Mouse (Mus musculus) forebrain, embryonic 11.5 days (tissue): ENCODE measurements around the gene Ficd. TPM values are rescaled to one million over a fixed set of nuclear protein-coding genes. Genes with fewer than 3 reads are reported as not detected.

ENCODE experiments used
- ATAC-seq: fragments of 200-750 bp; cut with Nextera tagmentation; replicated peaks from 2 replicates; pipeline ENCODE4 v1.8.0; 2017; ENCODE audit warnings: moderate TSS enrichment; ENCODE audit not compliant: low FRiP score
- DNase-seq: peaks from one replicate; pipeline ENCODE4 v3.0.0-alpha.2; 2017; ENCODE audit warnings: low spot score
- H3K27ac ChIP-seq: fragments of 300-500 bp; sonication (generic); 2 replicates; pipeline ENCODE4 v1.5.1; 2014; ENCODE audit warnings: low read depth, low read length
- H3K27me3 ChIP-seq: fragments of 300-500 bp; sonication (generic); 2 replicates; pipeline ENCODE4 v1.6.1; 2014; ENCODE audit warnings: mild to moderate bottlenecking, low read length, mixed read lengths; ENCODE audit not compliant: control insufficient read depth, insufficient read depth
- H3K36me3 ChIP-seq: fragments of 300-500 bp; sonication (generic); 2 replicates; pipeline ENCODE4 v1.6.1; 2014; ENCODE audit warnings: mild to moderate bottlenecking, low read length, moderate library complexity, mixed read lengths; ENCODE audit not compliant: control insufficient read depth, insufficient read depth
- H3K4me1 ChIP-seq: fragments of 300-500 bp; sonication (generic); replicated peaks from 2 replicates; pipeline ENCODE4 v1.6.1; 2014; ENCODE audit warnings: low read length, mixed read lengths; ENCODE audit not compliant: control insufficient read depth, insufficient read depth
- H3K4me2 ChIP-seq: fragments of 300-500 bp; sonication (generic); 2 replicates; pipeline ENCODE4 v1.6.1; 2014; ENCODE audit warnings: low read depth, mild to moderate bottlenecking, low read length, moderate library complexity, mixed read lengths; ENCODE audit not compliant: severe bottlenecking
- H3K4me3 ChIP-seq: fragments of 300-500 bp; sonication (generic); 2 replicates; pipeline ENCODE4 v1.5.1; 2014; ENCODE audit warnings: low read depth, low read length
- H3K9ac ChIP-seq: fragments of 300-500 bp; sonication (generic); 2 replicates; pipeline ENCODE4 v1.6.1; 2014; ENCODE audit warnings: low read length
- H3K9me3 ChIP-seq: fragments of 300-500 bp; sonication (generic); 2 replicates; pipeline ENCODE4 v1.6.1; 2016; ENCODE audit warnings: low read length, mixed read lengths; ENCODE audit not compliant: control insufficient read depth
- WGBS: fragments of 180-500 bp; shearing (Covaris S2); extraction: QIAGEN DNeasy Blood & Tissue Kit; methylation state at CpG from one replicate; pipeline ENCODE4 v1.1.7; 2014; 5-methylcytosine and 5-hydroxymethylcytosine counted together
- polyA plus RNA-seq: library from polyadenylated mRNA; unstranded; fragments of >200 nt; fragmentation: Nextera tagmentation; extraction: Ambion mirVana; gene quantifications from 2 replicates; pipeline ENCODE4 v1.2.1, GENCODE M21; 2014

Ficd gene
- polyA plus RNA-seq, 1 experiment from 2014 or later, result 4.6 TPM

GRCm38 (mm10) chr5:113764426-113764825 is 28.8 kb downstream of the Ficd start:
- WGBS, result 95% methylated on average over 7 of the region's 7 CpGs
- H3K9ac ChIP-seq, result no peak overlapping the region
- H3K4me2 ChIP-seq, result no peak overlapping the region
- H3K4me1 ChIP-seq, result no peaks in the 10 kb centered on the region; the same call in 1 of the 2 replicates
- H3K4me3 ChIP-seq, result no peak overlapping the region
- peaks cover 20% of the 10 kb centered on the region for H3K36me3 ChIP-seq
- no peak for DNase-seq
- H3K9me3 ChIP-seq, result no peaks in the 10 kb centered on the region
- no peak overlapping the region for H3K27ac ChIP-seq
- ATAC-seq, result no peak
- no peaks in the 10 kb centered on the region for H3K27me3 ChIP-seq

DNA sequence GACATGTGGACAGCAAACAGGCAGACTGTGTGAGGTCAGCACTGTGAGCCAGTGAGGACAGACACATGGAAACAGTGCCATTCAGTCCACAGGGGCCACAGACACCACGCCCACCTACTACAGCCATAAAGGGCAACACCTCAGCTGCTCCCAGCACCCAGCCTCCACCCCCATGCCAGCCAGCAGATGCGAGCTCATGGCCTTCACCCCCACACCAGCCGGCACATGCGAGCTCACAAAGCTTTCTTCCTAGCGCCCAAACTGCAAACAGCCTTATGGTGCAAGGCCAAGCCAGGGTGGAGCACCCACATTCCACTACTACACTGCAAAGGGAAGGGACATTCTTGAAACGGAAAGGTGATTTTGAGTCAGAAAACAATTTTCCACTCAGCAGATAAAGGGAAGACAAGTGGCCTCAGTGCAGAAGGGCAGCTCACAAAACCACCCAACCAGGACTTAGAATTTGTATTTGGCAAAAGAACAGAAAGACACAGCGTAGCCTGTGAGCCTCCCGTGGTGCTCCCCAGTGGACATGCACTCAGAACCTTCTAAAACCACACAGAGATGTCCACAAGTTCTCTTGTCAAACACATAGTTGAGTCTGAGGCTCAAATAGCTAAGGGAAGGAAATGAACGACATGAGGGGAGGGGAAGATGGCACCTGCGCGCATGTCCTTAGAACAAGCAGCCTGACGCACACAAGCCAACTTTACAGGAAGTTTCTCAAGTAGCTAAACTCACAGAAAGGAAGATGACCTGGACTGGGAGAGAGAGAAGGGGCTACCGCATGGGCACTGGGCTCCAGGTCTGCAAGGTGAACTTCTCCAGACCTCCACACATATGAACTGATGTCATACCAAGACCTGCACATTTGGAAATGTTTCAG is 30.3 kb downstream of the Ficd start:
- Histone ChIP-seq H3K9me3 (no peaks in the 10 kb centered on the region), H3K4me1 (peaks cover 8% of the 10 kb centered on the region; the same call in 1 of the 2 replicates), H3K4me3 (no peak overlapping the region), H3K36me3 (peaks cover 15% of the 10 kb centered on the region), H3K27ac (no peak overlapping the region), H3K27me3 (no peaks in the 10 kb centered on the region), H3K9ac (no peak overlapping the region), H3K4me2 (no peak overlapping the region)
- 92% methylated on average over 13 of the region's 13 CpGs for WGBS
- no peak for ATAC-seq
- no peak for DNase-seq

- no peak for DNase-seq
- H3K36me3 ChIP-seq, result peaks cover 9% of the 10 kb centered on the region
- WGBS, result 92% methylated on average over 8 of the region's 8 CpGs
- H3K4me2 ChIP-seq, result no peak overlapping the region
- no peak overlapping the region for H3K27ac ChIP-seq
- peaks cover 8% of the 10 kb centered on the region; the same call in 1 of the 2 replicates for H3K4me1 ChIP-seq
- no peaks in the 10 kb centered on the region for H3K9me3 ChIP-seq
- H3K4me3 ChIP-seq, result no peak overlapping the region
- ATAC-seq, result no peak
- H3K9ac ChIP-seq, result no peak overlapping the region
- H3K27me3 ChIP-seq, result no peaks in the 10 kb centered on the region
These were observed 33.2 kb downstream of the Ficd start for GRCm38 (mm10) chr5:113768806-113769205.

GRCm38 (mm10) chr5:113771213-113772162 is 35.9 kb downstream of the Ficd start:
- Histone ChIP-seq H3K27me3 (no peaks in the 10 kb centered on the region), H3K4me2 (peak overlapping the region; percentile 70), H3K9me3 (no peaks in the 10 kb centered on the region), H3K9ac (peak overlapping the region; percentile 98), H3K27ac (peak overlapping the region; percentile 98), H3K36me3 (peaks cover 9% of the 10 kb centered on the region; the same call in 1 of the 2 replicates), H3K4me1 (0 out of 2 replicates have a peak, but pooled peaks cover 8% of the 10 kb centered on the region), H3K4me3 (peak overlapping the region; percentile 100)
- WGBS, result under 1% methylated on average over 94 of the region's 97 CpGs
- DNase-seq (peak; percentile 90), ATAC-seq (peak; percentile 80)

DNA sequence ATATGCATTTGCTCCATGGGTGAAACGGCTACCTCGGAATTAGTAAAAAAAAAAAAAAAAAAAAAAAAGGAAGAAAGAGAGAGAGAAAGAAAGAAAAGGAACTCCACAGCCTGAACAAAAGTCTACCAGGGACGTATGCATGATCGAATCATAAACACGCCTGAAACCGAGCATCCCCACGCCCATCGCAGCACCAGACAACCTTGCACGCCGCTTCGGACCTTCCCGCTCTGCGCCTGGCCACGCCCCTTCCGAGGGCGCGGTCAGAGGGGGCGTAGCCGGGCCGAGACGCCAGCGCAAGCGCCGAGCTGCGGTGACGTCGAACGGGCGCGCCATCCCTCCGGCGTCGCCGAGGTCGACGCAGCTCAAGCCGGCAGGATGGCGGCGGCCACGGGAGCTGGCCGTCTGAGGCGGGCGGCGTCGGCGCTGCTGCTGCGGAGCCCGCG is 36.9 kb downstream of the Ficd start, which contains the start of the genes Sart3 and Iscu:
TSS of gene Sart3 (minus strand) at position 61 of the 446 bp plus-strand sequence.
TSS of gene Iscu (plus strand) at position 299 of the 446 bp plus-strand sequence.
- under 1% methylated on average over 49 of the region's 49 CpGs for WGBS
- peak within 1 kb of the TSS; percentile 100 for H3K4me3 ChIP-seq

DNA sequence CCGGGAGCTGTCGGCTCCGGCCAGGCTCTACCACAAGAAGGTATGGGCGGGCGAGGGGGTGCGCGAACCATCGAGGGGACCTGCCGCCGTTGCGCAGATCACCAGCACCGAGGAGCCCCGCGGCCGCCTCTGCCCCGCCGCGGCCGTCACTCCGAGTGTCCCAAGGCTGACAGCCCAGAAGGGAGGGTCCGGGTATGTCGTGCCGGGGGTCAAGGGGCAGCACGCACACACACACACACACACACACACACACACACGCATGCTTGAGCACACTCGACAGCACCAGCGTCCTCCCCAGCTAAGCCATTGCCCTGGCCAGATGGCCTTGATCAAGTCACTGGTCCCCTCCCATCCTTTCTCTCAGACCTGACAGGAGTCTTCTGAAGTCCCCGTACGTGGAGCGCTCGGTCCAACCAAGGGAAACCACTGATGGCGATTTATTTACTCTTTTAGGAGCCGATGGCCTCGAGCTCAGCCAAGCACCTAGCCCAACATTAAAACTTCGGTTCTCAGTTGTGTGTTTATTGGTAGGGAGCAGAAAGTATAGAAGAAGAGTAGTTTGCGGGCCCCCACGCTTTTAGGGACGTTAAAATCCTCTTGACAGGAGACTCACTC is 37.4 kb downstream of the Ficd start:
- DNase-seq (no peak), ATAC-seq (peak; percentile 54)
- Histone ChIP-seq H3K4me1 (0 out of 2 replicates have a peak, but pooled peaks cover 8% of the 10 kb centered on the region), H3K36me3 (peaks cover 12% of the 10 kb centered on the region; the same call in 1 of the 2 replicates), H3K27ac (no peak overlapping the region), H3K4me2 (peak overlapping the region; percentile 70), H3K27me3 (no peaks in the 10 kb centered on the region), H3K4me3 (peak overlapping the region; percentile 100), H3K9me3 (no peaks in the 10 kb centered on the region), H3K9ac (peak overlapping the region; percentile 53)
- WGBS, result 1% methylated on average over 37 of the region's 38 CpGs

More for the DNA sequence above, 36.9 kb downstream of the Ficd start, which contains the start of the genes Sart3 and Iscu:
- peak; percentile 97 for DNase-seq
- no peaks in the 10 kb centered on the region for H3K9me3 ChIP-seq
- H3K27me3 ChIP-seq, result no peaks in the 10 kb centered on the region
- peak; percentile 87 for ATAC-seq
- H3K4me2 ChIP-seq, result peak within 1 kb of the TSS; percentile 70
- peaks cover 14% of the 10 kb centered on the region; the same call in 1 of the 2 replicates for H3K36me3 ChIP-seq
- peak within 1 kb of the TSS; percentile 98 for H3K9ac ChIP-seq
- 0 out of 2 replicates have a peak, but pooled peaks cover 8% of the 10 kb centered on the region for H3K4me1 ChIP-seq
- H3K27ac ChIP-seq, result peak within 1 kb of the TSS; percentile 98

- Histone ChIP-seq H3K27ac (no peak overlapping the region), H3K9me3 (no peaks in the 10 kb centered on the region), H3K4me1 (0 out of 2 replicates have a peak, but pooled peaks cover 8% of the 10 kb centered on the region), H3K27me3 (no peaks in the 10 kb centered on the region), H3K4me3 (peak overlapping the region; percentile 100), H3K36me3 (peaks cover 7% of the 10 kb centered on the region; the same call in 1 of the 2 replicates), H3K9ac (no peak overlapping the region), H3K4me2 (peak overlapping the region; percentile 70)
- ATAC-seq (no peak), DNase-seq (peak; percentile 92)
- 2% methylated on average over 7 of the region's 7 CpGs for WGBS
These were observed 38.1 kb downstream of the Ficd start for GRCm38 (mm10) chr5:113773664-113774063.
